10 mouse cellular contexts compared by ENCODE assay signal in the genomic region with DNA sequence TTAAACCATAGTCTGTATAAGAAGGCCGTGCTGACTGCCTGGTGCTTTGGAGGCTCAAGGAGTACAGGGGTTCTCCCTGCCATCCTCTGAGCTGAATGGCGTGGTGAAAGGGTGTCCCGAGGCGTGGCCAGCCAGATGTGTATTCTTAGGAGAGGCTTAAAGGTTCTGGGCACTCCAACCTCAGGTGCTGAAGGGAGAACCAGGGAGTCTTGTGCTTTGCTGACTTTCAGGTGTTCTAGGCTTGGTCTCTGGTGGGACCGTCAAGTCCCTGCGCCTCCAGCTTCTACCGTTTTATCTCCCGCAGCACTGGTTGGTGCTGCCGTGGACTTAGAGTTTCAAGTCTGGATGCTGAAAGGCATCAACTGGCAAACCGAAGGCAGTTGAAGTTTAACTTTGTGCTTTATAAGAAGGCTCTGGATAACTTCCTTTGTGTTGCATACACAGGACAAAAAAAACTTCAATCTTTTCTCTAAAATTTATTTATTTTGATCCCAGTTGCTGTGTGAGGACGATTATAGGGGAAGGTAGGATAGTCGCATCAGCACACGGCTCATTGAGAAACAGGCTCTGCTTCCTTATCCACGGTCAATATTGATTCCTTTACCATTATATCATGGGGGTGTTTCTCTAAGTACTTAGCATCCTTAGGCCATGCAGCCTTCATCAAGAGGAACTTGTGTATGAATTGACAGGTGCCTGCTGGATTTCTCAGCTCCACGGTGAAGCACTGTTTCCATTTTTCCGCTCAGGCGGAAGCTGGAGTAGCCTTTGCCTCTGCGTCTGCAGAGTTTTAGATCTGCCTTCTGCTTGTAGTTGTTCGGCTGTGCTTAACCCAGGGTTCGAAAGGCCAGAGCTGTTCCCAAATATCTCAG.
DNase-seq lines count a peak whose midpoint lies in the region; ATAC-seq and TF ChIP-seq lines count a peak whose summit lies in the region.
"Had no signal": no experiment of that assay in that cellular context is flagged by ENCODE, and none has a peak within 500 bp of the region (broad histone marks: within the 10 kb centered on the region; RNA-seq: fewer than 3 reads in every experiment).

No protein-coding gene starts in this region.

- no peak for ATAC-seq in embryonic facial prominence, embryonic 13.5 days (ENCODE audit: insufficient number of reproducible peaks, insufficient read depth, low FRiP score, low TSS enrichment, low read depth)
- no peak for ATAC-seq in kidney, postnatal 0 days (replicated peaks; ENCODE audit: low FRiP score, low read depth)
- no peak for ATAC-seq in heart, embryonic 16.5 days (replicated peaks; ENCODE audit: extremely low read depth, insufficient read depth, low FRiP score)
- ATAC-seq: hindbrain, postnatal 0 days; Patski had no signal

- H3K27me3 ChIP-seq in embryonic facial prominence, embryonic 13.5 days = no peaks in the 10 kb centered on the region
- H3K27me3 ChIP-seq in embryonic facial prominence, embryonic 10.5 days (replicated peaks; ENCODE audit: low read depth, poor library complexity, severe bottlenecking) = peaks cover 40% of the 10 kb centered on the region
- H3K27me3 ChIP-seq in kidney, postnatal 0 days (ENCODE audit: insufficient read depth, low read length) = no peaks in the 10 kb centered on the region
- H3K27me3 ChIP-seq in heart, embryonic 16.5 days (ENCODE audit: control insufficient read depth, insufficient read depth, low read length) = no peaks in the 10 kb centered on the region
- H3K27me3 ChIP-seq: Patski had no signal

- H3K36me3 ChIP-seq in embryonic facial prominence, embryonic 13.5 days = no peaks in the 10 kb centered on the region
- H3K36me3 ChIP-seq in embryonic facial prominence, embryonic 10.5 days (replicated peaks) = 0 out of 2 replicates have a peak, but pooled peaks cover 3% of the 10 kb centered on the region
- H3K36me3 ChIP-seq in kidney, postnatal 0 days (ENCODE audit: insufficient read depth, low read length) = no peaks in the 10 kb centered on the region
- no peaks in the 10 kb centered on the region for H3K36me3 ChIP-seq in heart, embryonic 16.5 days (ENCODE audit: control insufficient read depth, insufficient read depth)

- no peak overlapping the region for H3K27ac ChIP-seq in embryonic facial prominence, embryonic 13.5 days
- no peak overlapping the region for H3K27ac ChIP-seq in embryonic facial prominence, embryonic 10.5 days (replicated peaks)
- no peak overlapping the region for H3K27ac ChIP-seq in kidney, postnatal 0 days
- H3K27ac ChIP-seq in heart, embryonic 16.5 days (ENCODE audit: low read length) = peak overlapping the region; percentile 55; the same call in 1 of the 2 replicates
- H3K27ac ChIP-seq: hindbrain, postnatal 0 days had no signal

- no peak for DNase-seq in embryonic facial prominence, embryonic 10.5 days (ENCODE audit: low spot score)
- no peak for DNase-seq in kidney, postnatal 0 days (ENCODE audit: low spot score)
- DNase-seq in kidney, adult 11 months = no peak
- DNase-seq in naive thymus-derived CD4-positive, alpha-beta T cell, adult 2 months (ENCODE audit: low read depth) = peak; percentile 75
- DNase-seq in right cerebral cortex, postnatal 25 days = no peak
- no peak for DNase-seq in spleen, postnatal 14 days (ENCODE audit: low spot score in 2 of 2)

- WGBS in embryonic facial prominence, embryonic 13.5 days = 78% methylated on average over 20 of the region's 20 CpGs
- WGBS in embryonic facial prominence, embryonic 10.5 days = 86% methylated on average over 20 of the region's 20 CpGs
- WGBS in kidney, postnatal 0 days = 75% methylated on average over 20 of the region's 20 CpGs
- 68% methylated on average over 20 of the region's 20 CpGs for WGBS in heart, embryonic 16.5 days

- no peaks in the 10 kb centered on the region for H3K9me3 ChIP-seq in embryonic facial prominence, embryonic 13.5 days
- H3K9me3 ChIP-seq in embryonic facial prominence, embryonic 10.5 days = no peaks in the 10 kb centered on the region
- no peaks in the 10 kb centered on the region for H3K9me3 ChIP-seq in kidney, postnatal 0 days (replicated peaks; ENCODE audit: low read length)
- no peaks in the 10 kb centered on the region for H3K9me3 ChIP-seq in heart, embryonic 16.5 days (replicated peaks; ENCODE audit: control insufficient read depth, low read length)

- H3K4me3 ChIP-seq in embryonic facial prominence, embryonic 13.5 days = no peak overlapping the region
- no peak overlapping the region for H3K4me3 ChIP-seq in embryonic facial prominence, embryonic 10.5 days
- no peak overlapping the region; the same call in 1 of the 2 replicates for H3K4me3 ChIP-seq in kidney, postnatal 0 days (replicated peaks; ENCODE audit: low read depth, low read length)
- H3K4me3 ChIP-seq in heart, embryonic 16.5 days (ENCODE audit: low read length) = peak overlapping the region; percentile 33

- TF ChIP-seq CTCF in kidney, postnatal 0 days (IDR thresholded peaks at IDR 0.05; ENCODE audit: low read depth) = no peak

- H3K9ac ChIP-seq in embryonic facial prominence, embryonic 13.5 days = no peak overlapping the region
- H3K9ac ChIP-seq in kidney, postnatal 0 days (ENCODE audit: low read depth, low read length) = no peak overlapping the region
- H3K9ac ChIP-seq in heart, embryonic 16.5 days (ENCODE audit: low read length) = peak overlapping the region; percentile 44

- 0 out of 2 replicates have a peak overlapping the region, but pooled peaks have one; percentile 46 for H3K4me2 ChIP-seq in embryonic facial prominence, embryonic 13.5 days
- H3K4me2 ChIP-seq in kidney, postnatal 0 days (ENCODE audit: low read length) = peak overlapping the region; percentile 47
- H3K4me2 ChIP-seq in heart, embryonic 16.5 days (ENCODE audit: low read depth, low read length) = peak overlapping the region; percentile 59

- peaks cover 51% of the 10 kb centered on the region for H3K4me1 ChIP-seq in embryonic facial prominence, embryonic 13.5 days
- peaks cover 54% of the 10 kb centered on the region for H3K4me1 ChIP-seq in embryonic facial prominence, embryonic 10.5 days
- peaks cover 22% of the 10 kb centered on the region for H3K4me1 ChIP-seq in kidney, postnatal 0 days (replicated peaks; ENCODE audit: insufficient read depth, low read length)
- peaks cover 22% of the 10 kb centered on the region for H3K4me1 ChIP-seq in heart, embryonic 16.5 days (ENCODE audit: control insufficient read depth, insufficient read depth, low read length)
